Mouse (Mus musculus) spleen, adult 2 months (tissue): Measurements from ENCODE around the gene Ror1.

Experiments used
- CTCF ChIP-seq: fragments of 200-500 bp; IDR thresholded peaks from 2 replicates; pipeline ENCODE4 v1.5.1; 2011; ENCODE audit warnings: mild to moderate bottlenecking, inconsistent platforms; ENCODE audit not compliant: insufficient read depth, insufficient read length, insufficient replicate concordance; ENCODE audit errors: extremely low read depth
- POLR2A ChIP-seq: fragments of 200-500 bp; IDR thresholded peaks from 2 replicates; pipeline ENCODE4 v1.6.1; 2011; ENCODE audit warnings: low read depth, low read length, inconsistent platforms

- no peak for TF ChIP-seq CTCF
- no peak for TF ChIP-seq POLR2A
Observed at GRCm38 (mm10) chr4:100191483-100191882, 95.9 kb downstream of the Ror1 start.
